Mouse (Mus musculus) CH12F3 (cell line): ENCODE data around the gene Gprc6a.

Experiments
- in situ Hi-C: fragments of 300-500 bp; cut with MboI; formaldehyde crosslinking; loops from 2 replicates; pipeline ENCODE4 v1.14.3; 2020; ENCODE audit warnings: low sequenced_read_pairs

Gprc6a gene

DNA sequence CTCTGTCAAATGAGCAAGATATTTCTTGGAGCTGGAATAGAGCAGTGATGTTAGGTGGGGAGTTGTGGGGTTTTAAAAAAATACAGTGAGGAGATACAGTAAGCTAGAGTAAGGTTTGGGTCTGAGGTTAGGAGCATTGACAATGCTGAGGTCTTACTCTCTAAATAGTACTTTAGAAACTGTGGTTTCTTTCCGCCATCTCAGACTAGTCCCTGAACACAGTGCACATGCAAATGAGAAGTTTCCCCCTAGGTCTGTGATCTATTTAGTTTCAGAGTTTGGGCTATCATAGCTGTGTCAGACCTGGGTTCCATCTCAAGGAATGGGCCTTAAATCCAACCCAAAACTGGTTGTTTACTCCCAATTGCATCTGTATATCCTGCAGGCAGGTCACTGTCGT, 39.7 kb downstream of the Gprc6a start:
- in situ Hi-C loops, result no loop called here

GRCm38 (mm10) chr10:51590139-51590574, 41.1 kb downstream of the Gprc6a start, which contains the start of gene Fam162b:
Gene Fam162b (minus strand): TSS chr10:51590517.
- in situ Hi-C loops, result no loop called here

DNA sequence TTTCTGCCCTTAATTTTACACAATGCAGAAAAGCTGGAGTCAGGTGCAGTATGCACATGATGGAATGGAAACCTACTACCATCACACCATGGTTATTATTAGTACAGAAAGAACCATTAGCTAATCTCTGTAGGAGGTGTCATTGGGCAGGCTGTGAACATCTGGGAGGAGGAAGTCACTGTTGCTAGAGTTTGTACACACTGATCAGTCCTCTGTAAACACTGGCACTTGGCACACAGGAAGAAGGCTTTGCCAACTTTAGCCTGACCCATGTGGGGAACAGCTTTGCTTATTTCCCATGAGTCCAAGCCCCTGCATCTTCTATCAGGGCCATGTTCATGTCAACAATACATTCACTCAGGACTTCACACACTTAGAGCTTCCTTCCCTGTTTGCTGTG, 46.3 kb downstream of the Gprc6a start:
- in situ Hi-C loops, result no loop called here

- in situ Hi-C loops, result no loop called here
These were observed 46.9 kb downstream of the Gprc6a start for GRCm38 (mm10) chr10:51584378-51584777.

DNA sequence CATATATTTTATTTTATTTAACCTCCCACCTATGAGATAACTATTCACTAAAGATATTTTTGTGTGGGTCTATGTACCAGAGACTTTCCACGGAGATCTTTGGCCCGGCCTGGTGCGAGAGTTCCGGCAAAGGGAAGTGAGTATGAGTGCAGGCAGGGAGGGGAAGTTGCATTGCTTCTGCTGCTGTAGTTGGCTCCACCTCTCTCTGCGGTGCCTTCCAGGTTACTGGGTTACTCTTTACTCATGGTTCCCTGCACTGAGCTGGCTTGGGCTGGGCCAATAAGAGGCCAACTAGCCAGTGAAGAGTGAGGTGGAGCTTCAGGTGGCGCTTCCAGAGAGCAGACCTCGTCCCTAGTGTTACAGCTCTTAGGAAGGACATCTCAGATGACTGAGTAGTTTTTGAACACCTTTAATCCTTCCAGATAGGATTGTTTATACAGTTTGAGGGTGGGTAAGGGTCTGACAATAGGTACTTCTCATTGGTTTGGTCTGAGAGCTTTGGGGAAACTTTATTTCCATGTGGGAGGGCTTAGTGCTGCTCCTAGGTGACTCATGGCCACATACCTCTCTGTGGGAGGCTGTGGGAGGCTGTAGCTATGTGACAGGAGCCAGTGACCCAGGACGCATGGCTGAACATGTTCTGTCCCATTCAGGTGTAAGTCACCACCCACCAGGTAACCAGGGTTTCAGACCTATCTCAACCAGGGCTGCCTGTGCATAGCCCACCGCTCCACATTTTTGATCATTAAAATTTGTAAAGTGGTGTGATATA, 59.9 kb downstream of the Gprc6a start:
- in situ Hi-C loops, result no loop called here
